Mouse (Mus musculus) MEL (cell line): ENCODE data around the gene Krt77.

ENCODE experiments used
- CHD1 ChIP-seq: IDR thresholded peaks from 2 replicates; pipeline ENCODE4 v1.6.1; 2012; ENCODE audit warnings: low read depth, mild to moderate bottlenecking, inconsistent platforms, low read length, improper control_type of control experiment
- CTCF ChIP-seq, 3 experiments: IDR thresholded peaks in 2 of 3; conservative IDR thresholded peaks in 1 of 3; 2 replicates each; pipeline ENCODE4 v1.5.1; 2011 to 2012; ENCODE audit warnings: low read length in 3 of 3, low read depth in 2 of 3, mild to moderate bottlenecking in 2 of 3, improper control_type of control experiment in 1 of 3, inconsistent platforms in 1 of 3, mixed read lengths in 1 of 3, moderate library complexity in 1 of 3; ENCODE audit not compliant: control insufficient read depth in 1 of 3, insufficient read depth in 1 of 3, poor library complexity in 1 of 3, severe bottlenecking in 1 of 3
- GATA1 ChIP-seq: IDR thresholded peaks from 2 replicates; pipeline ENCODE4 v1.6.1; 2011; ENCODE audit warnings: low read depth, low read length, improper control_type of control experiment
- KAT2A ChIP-seq: conservative IDR thresholded peaks from 2 replicates; pipeline ENCODE4 v1.6.1; 2012; ENCODE audit warnings: low read depth, low read length, improper control_type of control experiment, inconsistent platforms
- NELFE ChIP-seq: IDR thresholded peaks from 2 replicates; pipeline ENCODE4 v1.6.1; 2011; ENCODE audit warnings: low read depth, low read length, improper control_type of control experiment
- NRF1 ChIP-seq: IDR thresholded peaks from 2 replicates; pipeline ENCODE4 v1.6.1; 2014; ENCODE audit warnings: low read depth, mild to moderate bottlenecking, inconsistent platforms, low read length, improper control_type of control experiment, moderate library complexity; ENCODE audit not compliant: poor library complexity, insufficient read depth, severe bottlenecking
- TAL1 ChIP-seq: IDR thresholded peaks from 2 replicates; pipeline ENCODE4 v1.6.1; 2012; ENCODE audit warnings: mild to moderate bottlenecking, inconsistent platforms, low read length, moderate library complexity, mixed read lengths
- TCF12 ChIP-seq: IDR thresholded peaks from 2 replicates; pipeline ENCODE4 v1.6.1; 2014; ENCODE audit warnings: low read depth, mild to moderate bottlenecking, inconsistent platforms, low read length, improper control_type of control experiment, moderate library complexity
- USF2 ChIP-seq, 2 experiments: IDR thresholded peaks; 2 replicates each; pipeline ENCODE4 v1.6.1; 2011 to 2012; ENCODE audit warnings: improper control_type of control experiment in 2 of 2, low read length in 2 of 2, borderline replicate concordance in 1 of 2, inconsistent platforms in 1 of 2, low read depth in 1 of 2, mild to moderate bottlenecking in 1 of 2; ENCODE audit not compliant: insufficient read depth in 1 of 2
- ZNF384 ChIP-seq: IDR thresholded peaks from 2 replicates; pipeline ENCODE4 v1.6.1; 2012; ENCODE audit warnings: low read depth, mild to moderate bottlenecking, inconsistent platforms, low read length, improper control_type of control experiment

GRCm38 (mm10) chr15:101916072-101916471 lies 46.6 kb upstream of the Krt77 start:
- TF ChIP-seq CTCF (IDR thresholded peaks at IDR 0.05 in 2 of 3, conservative IDR thresholded peaks at IDR 0.05 in 1 of 3; ENCODE audit: control insufficient read depth in 1 of 3, insufficient read depth in 1 of 3, low read depth in 2 of 3, low read length in 3 of 3, poor library complexity in 1 of 3, severe bottlenecking in 1 of 3), result no peak
- no peak for TF ChIP-seq ZNF384
- no peak for TF ChIP-seq CHD1
- no peak for TF ChIP-seq TCF12
- no peak for TF ChIP-seq NRF1
- TF ChIP-seq USF2 (IDR thresholded peaks at IDR 0.05; ENCODE audit: borderline replicate concordance in 1 of 2, insufficient read depth in 1 of 2, low read depth in 1 of 2, low read length in 2 of 2), result no peak
- no peak for TF ChIP-seq NELFE
- no peak for TF ChIP-seq GATA1
- no peak for TF ChIP-seq KAT2A
- TF ChIP-seq TAL1, result no peak
